Mouse (Mus musculus) heart, embryonic 16.5 days (tissue): Measurements from ENCODE around the gene Sync. TPM values are rescaled to one million over a fixed set of nuclear protein-coding genes. Genes with fewer than 3 reads are reported as not detected.

Source experiments
- ATAC-seq: fragments of 200-750 bp; cut with Nextera tagmentation; replicated peaks from 2 replicates; pipeline ENCODE4 v1.8.0; 2017; ENCODE audit warnings: moderate number of reproducible peaks; ENCODE audit not compliant: insufficient read depth, low FRiP score; ENCODE audit errors: extremely low read depth
- H3K27ac ChIP-seq: fragments of 300-500 bp; sonication (generic); 2 replicates; pipeline ENCODE4 v1.5.1; 2014; ENCODE audit warnings: mild to moderate bottlenecking, low read length, control low read depth, moderate library complexity
- H3K27me3 ChIP-seq: fragments of 300-500 bp; sonication (generic); 2 replicates; pipeline ENCODE4 v1.6.1; 2014; ENCODE audit warnings: low read length, mixed read lengths; ENCODE audit not compliant: control insufficient read depth, insufficient read depth
- H3K36me3 ChIP-seq: fragments of 300-500 bp; sonication (generic); 2 replicates; pipeline ENCODE4 v1.6.1; 2014; ENCODE audit not compliant: control insufficient read depth, insufficient read depth
- H3K4me1 ChIP-seq: fragments of 300-500 bp; sonication (generic); 2 replicates; pipeline ENCODE4 v1.6.1; 2014; ENCODE audit warnings: low read length, mixed read lengths; ENCODE audit not compliant: control insufficient read depth, insufficient read depth
- H3K4me2 ChIP-seq: fragments of 300-500 bp; sonication (generic); 2 replicates; pipeline ENCODE4 v1.6.1; 2014; ENCODE audit warnings: low read depth, mild to moderate bottlenecking, control low read depth, low read length
- H3K4me3 ChIP-seq: fragments of 300-500 bp; sonication (generic); 2 replicates; pipeline ENCODE4 v1.5.1; 2014; ENCODE audit warnings: mild to moderate bottlenecking, control low read depth, low read length
- H3K9ac ChIP-seq: fragments of 300-500 bp; sonication (generic); 2 replicates; pipeline ENCODE4 v1.6.1; 2014; ENCODE audit warnings: low read length, control low read depth
- H3K9me3 ChIP-seq: fragments of 300-500 bp; sonication (generic); replicated peaks from 2 replicates; pipeline ENCODE4 v1.6.1; 2016; ENCODE audit warnings: low read length; ENCODE audit not compliant: control insufficient read depth
- WGBS: fragments of 180-500 bp; shearing (Covaris S2); extraction: QIAGEN DNeasy Blood & Tissue Kit; methylation state at CpG from one replicate; pipeline ENCODE4 v1.1.7; 2014; 5-methylcytosine and 5-hydroxymethylcytosine counted together
- microRNA-seq: library from miRNA; unstranded; fragments of <30 nt; microRNA quantifications from one replicate; pipeline ENCODE4, GENCODE M21; 2017
- polyA plus RNA-seq: library from polyadenylated mRNA; unstranded; fragments of >200 nt; fragmentation: Nextera tagmentation; extraction: Ambion mirVana; gene quantifications from 2 replicates; pipeline ENCODE4 v1.2.1, GENCODE M21; 2015

Sync gene
- polyA plus RNA-seq, 1 experiment from 2014 or later, result 1.9 TPM

GRCm38 (mm10) chr4:129351111-129351510 lies 63.7 kb downstream of the Sync start:
- H3K4me3 ChIP-seq, result no peak overlapping the region
- no peaks in the 10 kb centered on the region for H3K27me3 ChIP-seq
- H3K9ac ChIP-seq, result no peak overlapping the region
- H3K4me1 ChIP-seq, result peaks cover 4% of the 10 kb centered on the region
- no peaks in the 10 kb centered on the region for H3K9me3 ChIP-seq
- H3K27ac ChIP-seq, result no peak overlapping the region
- peaks cover 7% of the 10 kb centered on the region; the same call in 1 of the 2 replicates for H3K36me3 ChIP-seq
- ATAC-seq, result no peak
- 66% methylated on average over 6 of the region's 6 CpGs for WGBS
- no peak overlapping the region for H3K4me2 ChIP-seq

GRCm38 (mm10) chr4:129353176-129353575 lies 65.8 kb downstream of the Sync start:
- no peak overlapping the region for H3K9ac ChIP-seq
- no peaks in the 10 kb centered on the region for H3K27me3 ChIP-seq
- H3K27ac ChIP-seq, result no peak overlapping the region
- H3K4me2 ChIP-seq, result no peak overlapping the region
- 85% methylated on average over 12 of the region's 12 CpGs for WGBS
- no peak for ATAC-seq
- H3K9me3 ChIP-seq, result no peaks in the 10 kb centered on the region
- H3K36me3 ChIP-seq, result peaks cover 13% of the 10 kb centered on the region; the same call in 1 of the 2 replicates
- H3K4me3 ChIP-seq, result no peak overlapping the region
- H3K4me1 ChIP-seq, result no peaks in the 10 kb centered on the region

- H3K4me2 ChIP-seq, result no peak overlapping the region
- 72% methylated on average over 15 of the region's 15 CpGs for WGBS
- H3K9me3 ChIP-seq, result no peaks in the 10 kb centered on the region
- no peak for ATAC-seq
- no peaks in the 10 kb centered on the region for H3K4me1 ChIP-seq
- no peak overlapping the region for H3K27ac ChIP-seq
- no peak overlapping the region for H3K4me3 ChIP-seq
- H3K36me3 ChIP-seq, result peaks cover 15% of the 10 kb centered on the region; the same call in 1 of the 2 replicates
- no peak overlapping the region for H3K9ac ChIP-seq
- H3K27me3 ChIP-seq, result no peaks in the 10 kb centered on the region
Measured at GRCm38 (mm10) chr4:129354236-129354635, 66.8 kb downstream of the Sync start.

- ATAC-seq, result no peak
- H3K9me3 ChIP-seq, result no peaks in the 10 kb centered on the region
- H3K36me3 ChIP-seq, result peaks cover 20% of the 10 kb centered on the region; the same call in 1 of the 2 replicates
- no peaks in the 10 kb centered on the region for H3K27me3 ChIP-seq
- no peak overlapping the region for H3K27ac ChIP-seq
- WGBS, result 81% methylated on average over 15 of the region's 15 CpGs
- H3K4me1 ChIP-seq, result no peaks in the 10 kb centered on the region
- no peak overlapping the region for H3K9ac ChIP-seq
- H3K4me2 ChIP-seq, result no peak overlapping the region
- H3K4me3 ChIP-seq, result no peak overlapping the region
Measured at GRCm38 (mm10) chr4:129357613-129358163, 70.3 kb downstream of the Sync start.

Small RNAs within 50 kb of the gene (microRNA-seq; reads per million reads assigned to microRNA genes)
- not detected for gene Gm22994

Other genes starting within 250 kb of the Sync start
- gene Rnf19b, start 229.3 kb upstream of the Sync start, polyA plus RNA-seq, result 4.9 and 6.4 TPM in 2 replicates
- gene Tmem54, start 182.1 kb upstream of the Sync start, polyA plus RNA-seq, result 0.96 and 1.7 TPM in 2 replicates
- 0.60 and 0.88 TPM in 2 replicates for gene Hpca, start 165.6 kb upstream of the Sync start, polyA plus RNA-seq
- 9.2 and 10.9 TPM in 2 replicates for gene Fndc5, start 150.6 kb upstream of the Sync start, polyA plus RNA-seq
- gene S100pbp, start 97.9 kb upstream of the Sync start, polyA plus RNA-seq, result 10.9 and 11.8 TPM in 2 replicates
- gene Yars, start 97.9 kb upstream of the Sync start, polyA plus RNA-seq, result 45.9 and 53.3 TPM in 2 replicates
- gene C77080, start 26.2 kb upstream of the Sync start, polyA plus RNA-seq, result 2.2 and 2.3 TPM in 2 replicates
- gene Rbbp4, start 47.8 kb downstream of the Sync start, polyA plus RNA-seq, result 259 and 291 TPM in 2 replicates
- 36.9 and 41.7 TPM in 2 replicates for gene Zbtb8os, start 48.1 kb downstream of the Sync start, polyA plus RNA-seq
- gene Zbtb8a, start 90.5 kb downstream of the Sync start, polyA plus RNA-seq, result 10.1 and 11.3 TPM in 2 replicates
- 6.3 and 7.2 TPM in 2 replicates for gene Zbtb8b, start 153.2 kb downstream of the Sync start, polyA plus RNA-seq
- 25.0 and 26.2 TPM in 2 replicates for gene Bsdc1, start 174.0 kb downstream of the Sync start, polyA plus RNA-seq
- gene Tssk3, start 203.4 kb downstream of the Sync start, polyA plus RNA-seq, result not detected in 2 replicates
- not detected in 2 replicates for gene Fam229a, start 203.6 kb downstream of the Sync start, polyA plus RNA-seq
- gene Marcksl1, start 226.0 kb downstream of the Sync start, polyA plus RNA-seq, result 262 and 287 TPM in 2 replicates